Comparison of ENCODE assay signal across 11 mouse cellular contexts in the genomic region with DNA sequence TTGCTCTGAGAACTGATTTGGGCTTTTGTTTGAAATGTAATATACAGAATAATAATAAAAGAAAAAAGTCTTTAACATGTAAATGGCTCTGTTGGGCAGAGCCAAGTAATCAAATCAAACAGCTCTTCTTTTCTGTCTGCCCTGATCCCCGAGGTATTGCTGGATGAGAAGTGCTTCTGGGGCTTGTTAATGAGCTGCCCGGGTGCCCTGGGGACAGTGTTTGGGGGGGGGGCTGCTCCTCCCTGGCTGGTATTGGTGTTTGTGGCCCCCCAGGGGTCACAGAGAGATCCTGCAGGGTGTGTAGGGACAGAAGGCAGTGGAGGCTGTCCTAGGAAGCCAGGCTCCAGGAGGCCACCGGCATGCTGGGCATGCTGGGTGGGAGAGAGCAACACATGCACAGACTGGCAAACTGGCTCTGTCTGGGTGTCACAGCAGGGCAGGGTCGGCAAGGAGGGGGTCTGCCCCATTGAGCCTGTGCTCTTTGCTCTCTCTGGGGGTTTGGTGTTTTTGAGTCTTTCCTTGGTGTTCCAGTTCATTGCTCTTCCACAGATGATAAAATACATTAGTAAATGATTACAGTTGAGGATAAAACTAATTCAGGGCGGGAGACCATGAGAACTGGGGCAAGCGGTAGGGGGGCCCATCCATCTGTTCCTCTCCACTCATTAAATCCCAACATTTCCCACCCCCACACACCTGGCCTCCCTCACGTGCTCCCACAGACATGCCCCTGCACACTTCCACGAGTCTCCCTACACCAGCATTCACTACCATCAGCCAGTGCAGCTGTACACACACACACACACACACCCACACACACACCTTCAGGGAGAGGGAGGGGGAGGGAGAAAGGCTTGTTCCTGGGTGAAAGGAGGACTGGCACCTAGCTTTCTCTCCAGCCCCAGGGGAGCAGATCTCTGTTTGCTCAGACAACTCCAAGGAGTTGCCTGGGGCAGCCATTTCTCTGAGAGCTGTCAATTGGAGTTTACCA.
A peak's percentile ranks its signal among the peaks of the same experiment; 100 is the strongest.
DNase-seq lines count a peak whose midpoint lies in the region; ATAC-seq lines count a peak whose summit lies in the region.
"Had no signal": no experiment of that assay in that cellular context is flagged by ENCODE, and none has a peak within 500 bp of the region (broad histone marks: within the 10 kb centered on the region; RNA-seq: fewer than 3 reads in every experiment).

No protein-coding gene starts in this region.

- no peak overlapping the region; the same call in 1 of the 2 replicates for H3K9ac ChIP-seq in midbrain, embryonic 14.5 days (replicated peaks; ENCODE audit: low read length)
- H3K9ac ChIP-seq in liver, embryonic 12.5 days = no peak overlapping the region

- no peaks in the 10 kb centered on the region for H3K36me3 ChIP-seq in midbrain, embryonic 14.5 days (ENCODE audit: control insufficient read depth, insufficient read depth, low read length)
- H3K36me3 ChIP-seq in liver, embryonic 12.5 days = no peaks in the 10 kb centered on the region

- peak; percentile 61; the same call in 1 of the 2 replicates for ATAC-seq in midbrain, embryonic 14.5 days (ENCODE audit: low FRiP score, low TSS enrichment)
- ATAC-seq in liver, embryonic 12.5 days = no peak
- ATAC-seq: lung, postnatal 0 days had no signal

- H3K9me3 ChIP-seq in midbrain, embryonic 14.5 days (ENCODE audit: control insufficient read depth, low read length) = no peaks in the 10 kb centered on the region
- H3K9me3 ChIP-seq in liver, embryonic 12.5 days (replicated peaks) = no peaks in the 10 kb centered on the region

- no peak overlapping the region for H3K4me2 ChIP-seq in midbrain, embryonic 14.5 days (ENCODE audit: low read length)
- no peak overlapping the region for H3K4me2 ChIP-seq in liver, embryonic 12.5 days

- peak overlapping the region; percentile 46; the same call in 1 of the 2 replicates for H3K27ac ChIP-seq in midbrain, embryonic 14.5 days (replicated peaks; ENCODE audit: low read depth, low read length)
- H3K27ac ChIP-seq in liver, embryonic 12.5 days = no peak overlapping the region

- H3K27me3 ChIP-seq in midbrain, embryonic 14.5 days (ENCODE audit: control insufficient read depth, insufficient read depth, low read length) = no peaks in the 10 kb centered on the region
- peaks cover 21% of the 10 kb centered on the region; the same call in 1 of the 2 replicates for H3K27me3 ChIP-seq in liver, embryonic 12.5 days (replicated peaks)

- H3K4me3 ChIP-seq in midbrain, embryonic 14.5 days (replicated peaks; ENCODE audit: low read depth, low read length) = no peak overlapping the region
- H3K4me3 ChIP-seq in liver, embryonic 12.5 days = no peak overlapping the region

- peaks cover 19% of the 10 kb centered on the region for H3K4me1 ChIP-seq in midbrain, embryonic 14.5 days (ENCODE audit: control insufficient read depth, insufficient read depth, low read length)
- no peaks in the 10 kb centered on the region for H3K4me1 ChIP-seq in liver, embryonic 12.5 days

- peak; percentile 19 to 40 for DNase-seq in cerebellum, postnatal 25 days
- no peak for DNase-seq in cerebellum, adult 8-10 months
- peak; percentile 8 to 24 for DNase-seq in cerebellum, postnatal 36 days
- DNase-seq in kidney, adult 18-20 months = peak; percentile 67
- DNase-seq in midbrain, embryonic 14.5 days = peak; percentile 51
- DNase-seq in gastrocnemius, postnatal 4 days (ENCODE audit: low spot score in 2 of 2) = no peak
- DNase-seq in adrenal gland, adult 8-10 months = no peak
- DNase-seq: B cell, adult 2 months; heart, postnatal 4 days had no signal

- WGBS in midbrain, embryonic 14.5 days = 23% methylated on average over 8 of the region's 8 CpGs
- WGBS in liver, embryonic 12.5 days (ENCODE audit: insufficient replicate concordance) = 24% methylated on average over 8 of the region's 8 CpGs

Comparison
In these comparisons a context has a peak if more than half of its experiments do, and no peak if none do; other contexts are left out.
1. DNase-seq: peak in cerebellum, postnatal 25 days (2 of 2), cerebellum, postnatal 36 days (2 of 2), kidney, adult 18-20 months (single experiment) and midbrain, embryonic 14.5 days (single experiment); none in cerebellum, adult 8-10 months (single experiment), gastrocnemius, postnatal 4 days (0 of 2) and adrenal gland, adult 8-10 months (single experiment).